Mouse (Mus musculus) ES-E14 (cell line): ENCODE measurements at regions not wholly inside any gene's neighbourhood (a gene's known extent, or its start where the extent isn't known, plus 50 kb on each side); places are given as distances from the start of the nearest gene placed in this dataset.

ENCODE experiments used
- CHD2 ChIP-seq: IDR thresholded peaks from 2 replicates; pipeline ENCODE4 v1.6.1; 2014; ENCODE audit warnings: mild to moderate bottlenecking, low read depth, low read length, inconsistent platforms
- MAFK ChIP-seq: IDR thresholded peaks from 2 replicates; pipeline ENCODE4 v1.6.1; 2014; ENCODE audit warnings: mild to moderate bottlenecking, low read depth, low read length, inconsistent platforms; ENCODE audit not compliant: insufficient read depth
- ZC3H11A ChIP-seq: IDR thresholded peaks from 2 replicates; pipeline ENCODE4 v1.6.1; 2012; ENCODE audit warnings: low read depth, mild to moderate bottlenecking, inconsistent platforms, low read length, borderline replicate concordance
- ZNF384 ChIP-seq: IDR thresholded peaks from 2 replicates; pipeline ENCODE4 v1.6.1; 2012; ENCODE audit warnings: low read depth, low read length, inconsistent platforms

DNA sequence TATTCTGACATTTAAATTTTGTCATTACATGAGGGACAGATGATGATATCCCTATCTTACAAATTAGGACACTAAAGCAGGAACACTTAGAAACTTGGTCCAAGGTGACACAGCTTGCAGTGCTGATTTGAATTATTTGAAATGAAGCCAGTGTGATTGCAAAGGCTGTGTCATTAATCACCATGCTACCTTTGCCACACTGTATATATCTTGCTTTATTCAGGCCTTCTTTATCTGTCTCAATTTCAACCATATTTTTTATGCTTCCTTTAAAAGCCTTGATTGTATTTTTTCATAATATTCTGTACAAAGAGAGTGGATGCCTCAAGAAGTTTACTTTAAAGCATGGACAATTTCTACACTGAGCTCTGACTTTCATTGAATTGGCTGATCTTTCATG lies 167.0 kb upstream of the Slitrk6 start:
- TF ChIP-seq ZC3H11A (no peak), MAFK (no peak), CHD2 (no peak), ZNF384 (no peak)
